Mouse (Mus musculus) embryo, embryonic 11.5 days (tissue): ENCODE results near the gene Grn.

Source experiments
- DNase-seq: peaks from one replicate; pipeline ENCODE4 v3.0.0-alpha.2; 2012; ENCODE audit warnings: low read depth, low spot score

Grn gene

GRCm38 (mm10) chr11:102442089-102442488 is 12.0 kb downstream of the Grn start:
- DNase-seq: no peak

DNA sequence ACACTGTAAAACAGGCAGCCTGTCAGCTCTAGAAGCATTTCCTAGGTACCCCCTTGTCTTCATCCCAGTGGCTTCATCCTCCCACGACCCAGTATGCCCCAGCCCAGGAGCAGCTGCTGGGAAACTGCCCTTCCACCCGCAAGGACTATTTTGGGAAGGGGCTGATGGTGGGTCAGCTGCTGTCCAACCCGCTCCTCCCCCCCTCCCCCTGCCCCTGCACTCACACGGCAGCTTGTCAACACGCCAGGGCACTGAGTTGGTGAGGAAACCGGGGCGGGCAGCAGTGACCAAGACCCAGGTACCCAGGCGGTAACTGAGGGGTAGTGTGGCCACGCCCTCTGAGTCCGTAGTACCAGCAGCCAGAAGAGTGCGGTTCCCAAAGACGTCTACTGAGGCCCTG is 13.6 kb downstream of the Grn start:
- DNase-seq: no peak

- no peak for DNase-seq
Measured at GRCm38 (mm10) chr11:102444321-102444720, 14.2 kb downstream of the Grn start.

DNA sequence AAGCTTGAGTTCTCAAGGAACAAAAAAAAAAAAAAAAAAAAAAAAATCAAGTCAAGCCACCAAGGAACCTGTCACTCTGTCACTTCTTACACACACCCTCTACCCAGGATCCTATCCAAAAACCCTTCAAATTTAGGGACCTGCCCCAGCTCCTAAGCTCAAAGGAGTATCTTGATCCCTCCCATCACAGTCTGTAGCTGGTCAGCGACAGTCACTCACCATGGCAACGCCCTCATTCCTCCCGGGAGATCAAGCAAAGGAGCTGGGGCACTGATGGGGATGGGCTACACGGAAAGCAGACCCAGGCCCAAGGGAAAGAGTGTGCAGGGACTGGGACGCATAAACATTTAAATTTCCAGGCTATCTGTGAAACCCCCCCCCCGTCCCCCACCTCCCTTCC is 14.7 kb downstream of the Grn start:
- no peak for DNase-seq

- DNase-seq: no peak
Measured at GRCm38 (mm10) chr11:102445264-102445890, 15.3 kb downstream of the Grn start.

- DNase-seq: no peak
Measured at GRCm38 (mm10) chr11:102445891-102446361, 15.8 kb downstream of the Grn start.

DNA sequence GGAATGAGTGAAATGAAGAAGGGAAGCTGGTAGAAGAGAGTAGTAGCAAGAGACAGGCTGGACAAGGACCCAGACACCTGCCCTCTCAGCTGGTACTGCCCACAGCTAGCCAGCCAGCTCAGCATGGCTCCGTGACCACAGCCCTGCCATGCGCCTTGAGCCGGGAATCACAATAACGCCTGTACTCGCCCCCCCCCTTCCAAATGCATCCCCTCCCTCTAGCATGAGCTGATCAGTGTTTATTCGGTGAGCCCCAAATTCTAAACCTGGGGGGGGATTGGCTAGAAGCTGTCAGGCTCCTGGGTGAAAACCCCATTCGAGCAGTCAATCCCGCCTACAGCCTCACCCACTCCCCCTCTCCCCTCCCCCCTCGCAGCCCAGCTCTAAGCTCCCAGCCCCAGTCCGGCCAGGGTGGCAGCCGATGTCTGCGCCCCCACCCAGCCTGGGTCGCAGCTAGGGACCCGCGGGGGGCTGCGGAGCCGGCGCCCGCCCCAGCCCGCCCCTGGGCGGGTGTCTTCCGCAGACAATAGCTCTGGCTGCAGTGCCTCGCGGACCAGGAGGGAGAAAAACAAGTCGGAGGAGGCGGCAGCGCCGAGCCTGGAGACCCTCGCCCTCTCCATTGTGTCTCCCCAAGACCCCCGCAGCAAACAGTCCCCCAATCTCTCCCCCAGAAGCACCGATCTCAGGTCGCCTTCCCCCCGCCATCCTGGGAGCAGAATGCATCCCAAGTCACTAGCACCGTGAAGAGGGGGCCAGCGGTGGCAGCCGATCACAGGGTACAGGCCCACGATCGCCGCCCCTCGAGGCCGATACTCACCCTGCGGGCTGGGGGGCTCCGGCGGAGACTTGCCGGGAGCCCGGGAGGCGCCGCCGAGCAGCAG is 16.7 kb downstream of the Grn start:
- no peak for DNase-seq

DNA sequence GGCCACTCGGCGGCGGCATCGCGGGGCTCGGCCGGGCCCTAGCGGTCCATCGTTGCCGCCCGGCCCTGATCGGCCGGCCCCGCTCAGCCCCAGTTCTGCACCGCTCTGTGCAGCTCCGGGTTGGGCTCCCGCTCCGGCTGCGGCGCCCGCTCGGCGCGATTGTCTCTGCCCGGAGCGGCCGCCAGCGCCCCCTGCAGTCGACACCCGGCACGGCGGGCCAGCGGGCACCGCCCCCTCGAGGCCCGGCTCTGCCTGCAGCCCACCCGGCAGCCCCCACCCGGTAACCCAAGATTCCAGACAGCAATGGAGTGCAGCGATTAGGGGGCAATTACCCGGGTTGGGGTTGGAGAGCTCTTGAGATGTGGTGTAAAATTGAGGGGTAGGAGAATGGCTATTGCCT is 17.4 kb downstream of the Grn start, which contains the start of gene Fam171a2:
Fam171a2 (minus strand) TSS at position 186 of the 400 bp plus-strand sequence.
- peak; percentile 78 for DNase-seq

GRCm38 (mm10) chr11:102448327-102448726 is 18.2 kb downstream of the Grn start:
- DNase-seq: no peak

DNA sequence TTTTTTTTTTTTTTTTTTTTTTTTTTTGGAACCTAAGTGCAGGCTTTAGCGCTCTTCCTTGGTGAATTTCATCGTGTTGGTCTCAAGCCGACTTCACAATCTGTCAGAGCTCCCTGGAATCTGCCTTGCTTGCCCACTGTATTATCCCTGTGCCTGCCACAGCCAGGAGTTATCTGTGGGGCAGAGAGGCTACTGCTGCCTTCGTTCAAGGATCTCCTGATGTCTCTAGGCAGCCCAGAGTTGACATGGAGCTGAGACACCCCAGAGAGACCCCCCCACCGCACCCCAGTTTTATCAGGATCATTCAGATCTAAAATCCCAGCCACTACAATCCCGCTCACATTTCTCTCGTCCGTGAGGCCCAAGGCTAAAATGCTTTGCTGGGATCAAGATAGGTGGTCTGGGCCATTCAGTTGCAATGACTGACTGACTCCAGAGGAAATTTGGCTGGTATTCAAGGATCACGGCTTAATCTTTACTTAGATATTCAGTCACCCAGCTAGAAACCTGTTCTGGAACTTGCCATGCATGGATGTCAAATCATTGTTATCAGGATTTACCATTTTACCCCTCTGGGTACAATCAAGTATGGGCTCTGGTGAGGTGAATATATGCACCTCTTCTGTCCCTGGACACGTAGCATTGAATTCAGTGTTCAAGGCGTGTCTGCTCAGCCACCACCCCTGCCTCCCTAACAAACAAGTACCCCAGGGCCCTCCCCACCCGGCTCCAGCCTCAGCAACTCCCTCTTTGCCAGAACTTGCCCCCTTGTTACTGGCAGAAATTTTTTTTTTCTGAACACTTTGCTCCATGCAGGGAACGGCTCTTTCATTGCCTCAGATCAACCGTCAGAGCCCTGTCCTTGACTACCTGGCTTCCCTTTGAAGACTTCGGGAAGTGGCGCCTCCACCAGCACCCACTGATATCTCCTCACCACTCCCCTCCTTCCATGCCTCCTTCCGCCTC is 19.2 kb downstream of the Grn start:
- DNase-seq: no peak

- DNase-seq: no peak
Measured at GRCm38 (mm10) chr11:102453131-102453530, 23.0 kb downstream of the Grn start.

DNA sequence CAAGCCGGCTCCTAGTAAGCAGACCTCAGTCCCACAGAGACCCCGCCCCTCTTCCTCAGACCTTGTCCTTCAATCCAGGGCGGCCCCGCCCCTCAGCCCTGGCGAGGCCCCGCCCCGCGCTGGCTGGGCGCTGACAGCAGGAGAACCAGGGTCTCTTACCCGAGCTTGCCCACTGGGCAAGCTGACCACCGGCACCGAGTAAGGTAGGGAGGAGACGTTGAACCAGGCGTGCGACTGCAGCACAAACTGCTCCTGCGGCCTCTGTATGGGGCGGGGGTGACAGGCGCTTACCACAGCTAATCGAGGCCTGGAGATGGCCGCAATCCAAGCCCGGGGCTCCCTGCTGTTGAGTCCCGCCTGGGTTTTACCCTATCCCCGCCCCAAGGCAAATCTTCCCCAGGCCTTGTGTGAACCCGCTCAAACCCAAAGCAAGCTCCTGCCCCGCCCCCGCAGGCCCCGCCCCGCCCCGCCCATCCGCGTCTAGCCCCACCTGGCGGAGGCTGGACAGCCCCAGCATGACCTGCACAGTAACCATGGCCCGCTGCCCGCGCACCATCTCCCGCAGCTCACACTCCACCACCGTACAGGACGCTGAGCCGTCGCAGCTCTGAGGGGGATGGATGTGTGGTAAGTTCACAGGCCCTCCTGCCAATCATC is 25.8 kb downstream of the Grn start:
- peak; percentile 76 for DNase-seq

DNA sequence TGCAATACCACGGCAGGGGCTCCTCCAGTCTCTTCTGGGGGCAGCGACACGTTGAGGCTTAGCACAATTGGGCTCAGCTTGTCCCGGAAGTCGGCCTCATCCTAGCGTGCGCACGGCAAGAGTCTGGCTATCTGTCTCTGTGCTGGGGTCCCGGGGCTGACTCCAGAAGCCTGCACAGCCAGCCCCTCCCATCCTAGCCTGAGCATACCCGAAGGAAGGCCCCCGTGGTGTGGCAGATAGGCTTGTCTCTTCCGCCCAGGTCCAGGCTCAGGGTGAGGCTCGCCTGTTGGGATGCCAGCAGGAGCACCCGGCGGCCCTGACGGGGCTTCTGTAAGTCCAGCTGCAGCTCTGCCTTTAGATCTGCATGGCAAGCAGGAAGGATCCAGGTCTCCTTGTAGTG is 30.4 kb downstream of the Grn start:
- DNase-seq: no peak

DNA sequence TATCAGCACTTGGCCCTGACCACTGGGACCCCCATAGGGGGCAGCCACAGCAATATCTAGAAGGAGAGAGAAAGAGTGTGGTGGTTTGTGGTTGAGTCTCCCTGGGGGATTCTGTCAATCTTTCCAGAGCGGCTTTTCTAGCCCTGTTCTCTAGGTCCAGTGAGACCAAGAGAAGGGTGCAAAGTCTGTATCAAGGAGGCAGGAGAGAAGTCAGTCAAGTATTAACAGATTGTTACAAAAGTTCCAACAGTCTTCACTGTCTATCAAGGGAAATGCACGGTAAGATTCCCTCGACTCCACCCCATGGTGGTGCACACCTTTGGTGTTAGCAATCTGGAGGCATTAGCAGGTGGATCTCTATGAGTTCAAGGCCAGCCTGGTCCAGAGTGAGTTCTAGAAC is 31.6 kb downstream of the Grn start:
- DNase-seq: no peak

DNA sequence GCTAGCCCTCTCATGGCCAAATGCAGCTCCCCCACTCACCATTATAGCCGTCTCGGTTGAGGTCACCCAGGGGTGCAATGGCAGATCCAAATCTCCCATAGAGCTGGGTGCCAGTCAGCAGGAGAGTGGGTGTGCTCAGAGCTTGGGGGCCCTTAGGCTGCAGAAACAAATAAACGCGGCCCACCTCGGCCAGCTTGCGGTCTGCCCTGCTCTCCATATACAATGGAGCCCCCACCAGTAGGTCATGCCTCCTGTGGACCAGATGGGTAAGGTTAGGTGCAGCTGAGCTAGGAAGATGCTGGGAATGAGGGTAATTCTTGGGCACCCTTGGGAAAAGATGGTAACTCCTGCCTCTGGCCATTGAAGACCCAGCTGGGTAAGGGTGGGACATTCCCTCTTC is 34.8 kb downstream of the Grn start:
- DNase-seq: no peak

GRCm38 (mm10) chr11:102465713-102466436 is 35.8 kb downstream of the Grn start:
- DNase-seq: no peak

GRCm38 (mm10) chr11:102467041-102467631 is 37.0 kb downstream of the Grn start:
- peak; percentile 81 for DNase-seq

DNA sequence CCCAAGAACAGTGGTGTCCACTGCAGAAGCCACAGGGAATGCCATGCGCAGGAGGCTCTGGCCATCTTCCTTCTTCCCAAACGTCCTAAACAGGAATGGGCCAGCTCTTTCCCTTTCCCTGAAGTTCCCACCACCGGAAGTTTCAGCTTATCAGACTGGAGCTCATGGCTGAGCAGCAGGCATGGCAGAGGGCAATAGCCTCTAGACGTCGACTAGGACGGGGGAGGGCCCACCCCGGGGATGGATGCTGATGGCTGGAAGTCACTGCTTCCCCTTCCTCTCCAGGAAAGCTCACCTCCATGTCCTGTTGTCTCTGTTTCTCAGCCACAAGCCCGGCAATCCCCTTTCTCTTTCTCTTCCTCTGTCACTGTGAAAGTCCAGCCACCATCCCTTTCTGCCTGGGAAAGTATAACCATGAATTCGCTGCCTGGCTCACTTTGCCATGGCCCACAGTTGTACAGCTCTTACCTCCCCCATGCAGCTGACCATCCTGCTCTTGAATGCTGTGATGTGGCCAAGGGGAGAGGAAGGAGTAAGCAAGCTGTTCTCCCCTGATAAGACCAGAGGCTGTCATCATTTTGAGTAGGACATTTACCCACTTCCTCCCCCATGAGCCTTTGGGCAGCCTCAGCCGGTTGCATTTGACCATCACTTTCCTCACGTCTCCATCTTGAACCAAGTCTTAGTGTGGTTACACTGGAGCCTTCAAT is 39.7 kb downstream of the Grn start, which contains the start of gene Itga2b:
Itga2b (minus strand) TSS at position 475 of the 710 bp plus-strand sequence.
- DNase-seq: no peak

- no peak for DNase-seq
Measured at GRCm38 (mm10) chr11:102475027-102475426, 44.9 kb downstream of the Grn start.
